Mouse (Mus musculus): ENCODE measurements around the gene Gm20422.

- TF ChIP-seq POLR2A (IDR thresholded peaks at IDR 0.05; ENCODE audit: extremely low read depth, insufficient read depth, low read length), result no peak
- TF ChIP-seq CTCF (IDR thresholded peaks at IDR 0.05; ENCODE audit: low read depth, low read length), result no peak
These were observed 12.8 kb downstream of the Gm20422 start for GRCm38 (mm10) chr8:69761814-69762445.

All from liver, adult 2 months (tissue).